Mouse (Mus musculus): ENCODE data around the gene Cby3. TPM values are rescaled to one million over a fixed set of nuclear protein-coding genes. Genes with fewer than 3 reads are reported as not detected.
A peak's percentile ranks its signal among the peaks of the same experiment; 100 is the strongest.

Gene Cby3
- total and polyA plus RNA-seq, 2 experiments from 2014 or later, result not detected

DNA sequence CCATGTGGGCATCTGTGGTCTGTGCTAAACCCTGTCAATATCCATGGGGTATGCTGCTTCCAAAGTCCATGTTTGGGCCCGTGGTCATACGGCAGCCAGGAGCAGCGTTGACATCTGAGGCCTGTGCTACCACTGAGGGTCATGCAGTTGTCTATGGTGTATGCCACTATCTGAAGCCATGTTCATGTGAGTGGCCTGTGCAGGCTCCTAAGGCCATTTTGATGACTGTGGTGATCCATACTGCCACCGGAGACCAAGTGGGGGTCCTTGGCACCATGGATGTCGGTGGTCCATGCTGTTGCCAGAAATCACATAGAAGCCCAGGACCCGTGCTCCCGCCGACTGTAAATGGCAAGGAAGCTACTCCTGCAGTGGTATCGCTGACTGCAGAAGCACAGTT lies 13.3 kb downstream of the Cby3 start:
- H3K9me3 ChIP-seq (replicated peaks; ENCODE audit: control insufficient read depth, low read length), result no peaks in the 10 kb centered on the region
- ATAC-seq (ENCODE audit: insufficient read depth, low read depth), result no peak
- H3K4me2 ChIP-seq (ENCODE audit: low read depth, low read length), result no peak overlapping the region
- no peak for DNase-seq (ENCODE audit: low spot score)
- H3K27me3 ChIP-seq (ENCODE audit: control insufficient read depth, insufficient read depth, low read length), result no peaks in the 10 kb centered on the region
- H3K4me3 ChIP-seq (ENCODE audit: low read depth, low read length), result no peak overlapping the region
- TF ChIP-seq EP300 (IDR thresholded peaks at IDR 0.05; ENCODE audit: low read depth) (no peak), CTCF (IDR thresholded peaks at IDR 0.05; ENCODE audit: low read depth) (no peak)
- no peaks in the 10 kb centered on the region for H3K36me3 ChIP-seq (replicated peaks; ENCODE audit: control insufficient read depth, insufficient read depth, low read length)
- H3K4me1 ChIP-seq (ENCODE audit: control insufficient read depth, insufficient read depth), result no peaks in the 10 kb centered on the region; the same call in 1 of the 2 replicates
- H3K9ac ChIP-seq (replicated peaks; ENCODE audit: low read depth, low read length), result no peak overlapping the region
- WGBS, result 91% methylated on average over 9 of the region's 9 CpGs
- H3K27ac ChIP-seq (ENCODE audit: low read depth), result no peak overlapping the region

GRCm38 (mm10) chr11:50369360-50369911 lies 15.2 kb downstream of the Cby3 start:
- Histone ChIP-seq H3K9me3 (replicated peaks; ENCODE audit: control insufficient read depth, low read length) (no peaks in the 10 kb centered on the region), H3K9ac (replicated peaks; ENCODE audit: low read depth, low read length) (no peak overlapping the region), H3K36me3 (replicated peaks; ENCODE audit: control insufficient read depth, insufficient read depth, low read length) (no peaks in the 10 kb centered on the region), H3K4me3 (ENCODE audit: low read depth, low read length) (no peak overlapping the region), H3K4me1 (ENCODE audit: control insufficient read depth, insufficient read depth) (no peaks in the 10 kb centered on the region; the same call in 1 of the 2 replicates), H3K27me3 (ENCODE audit: control insufficient read depth, insufficient read depth, low read length) (no peaks in the 10 kb centered on the region), H3K4me2 (ENCODE audit: low read depth, low read length) (no peak overlapping the region), H3K27ac (ENCODE audit: low read depth) (no peak overlapping the region)
- no peak for DNase-seq (ENCODE audit: low spot score)
- 84% methylated on average over 5 of the region's 5 CpGs for WGBS
- TF ChIP-seq CTCF (IDR thresholded peaks at IDR 0.05; ENCODE audit: low read depth), result no peak
- TF ChIP-seq EP300 (IDR thresholded peaks at IDR 0.05; ENCODE audit: low read depth), result no peak
- ATAC-seq (ENCODE audit: insufficient read depth, low read depth), result no peak

GRCm38 (mm10) chr11:50370969-50371368 lies 16.7 kb downstream of the Cby3 start:
- ATAC-seq (ENCODE audit: insufficient read depth, low read depth) (no peak; the same call in 1 of the 2 replicates), DNase-seq (ENCODE audit: low spot score) (no peak)
- Histone ChIP-seq H3K9ac (replicated peaks; ENCODE audit: low read depth, low read length) (0 out of 2 replicates have a peak overlapping the region, but pooled peaks have one; percentile 53), H3K27ac (ENCODE audit: low read depth) (peak overlapping the region; percentile 54), H3K27me3 (ENCODE audit: control insufficient read depth, insufficient read depth, low read length) (no peaks in the 10 kb centered on the region), H3K4me3 (ENCODE audit: low read depth, low read length) (peak overlapping the region; percentile 43), H3K4me1 (ENCODE audit: control insufficient read depth, insufficient read depth) (no peaks in the 10 kb centered on the region; the same call in 1 of the 2 replicates), H3K9me3 (replicated peaks; ENCODE audit: control insufficient read depth, low read length) (no peaks in the 10 kb centered on the region), H3K36me3 (replicated peaks; ENCODE audit: control insufficient read depth, insufficient read depth, low read length) (no peaks in the 10 kb centered on the region), H3K4me2 (ENCODE audit: low read depth, low read length) (peak overlapping the region; percentile 71)
- 63% methylated on average over 4 of the region's 4 CpGs for WGBS
- TF ChIP-seq CTCF (IDR thresholded peaks at IDR 0.05; ENCODE audit: low read depth), result no peak
- no peak for TF ChIP-seq EP300 (IDR thresholded peaks at IDR 0.05; ENCODE audit: low read depth)

GRCm38 (mm10) chr11:50371399-50371841 lies 17.2 kb downstream of the Cby3 start:
- DNase-seq (ENCODE audit: low spot score) (peak; percentile 75), ATAC-seq (ENCODE audit: insufficient read depth, low read depth) (peak; percentile 57; the same call in 1 of the 2 replicates)
- H3K9ac ChIP-seq (replicated peaks; ENCODE audit: low read depth, low read length), result peak overlapping the region; percentile 53
- peak overlapping the region; percentile 43 for H3K4me3 ChIP-seq (ENCODE audit: low read depth, low read length)
- H3K27me3 ChIP-seq (ENCODE audit: control insufficient read depth, insufficient read depth, low read length), result no peaks in the 10 kb centered on the region
- no peaks in the 10 kb centered on the region for H3K9me3 ChIP-seq (replicated peaks; ENCODE audit: control insufficient read depth, low read length)
- TF ChIP-seq EP300 (IDR thresholded peaks at IDR 0.05; ENCODE audit: low read depth) (no peak), CTCF (IDR thresholded peaks at IDR 0.05; ENCODE audit: low read depth) (peak; percentile 57)
- H3K4me1 ChIP-seq (ENCODE audit: control insufficient read depth, insufficient read depth), result peaks cover 4% of the 10 kb centered on the region
- no peaks in the 10 kb centered on the region for H3K36me3 ChIP-seq (replicated peaks; ENCODE audit: control insufficient read depth, insufficient read depth, low read length)
- H3K4me2 ChIP-seq (ENCODE audit: low read depth, low read length), result peak overlapping the region; percentile 71
- H3K27ac ChIP-seq (ENCODE audit: low read depth), result peak overlapping the region; percentile 54
- WGBS, result 3% methylated on average over 18 of the region's 18 CpGs

DNA sequence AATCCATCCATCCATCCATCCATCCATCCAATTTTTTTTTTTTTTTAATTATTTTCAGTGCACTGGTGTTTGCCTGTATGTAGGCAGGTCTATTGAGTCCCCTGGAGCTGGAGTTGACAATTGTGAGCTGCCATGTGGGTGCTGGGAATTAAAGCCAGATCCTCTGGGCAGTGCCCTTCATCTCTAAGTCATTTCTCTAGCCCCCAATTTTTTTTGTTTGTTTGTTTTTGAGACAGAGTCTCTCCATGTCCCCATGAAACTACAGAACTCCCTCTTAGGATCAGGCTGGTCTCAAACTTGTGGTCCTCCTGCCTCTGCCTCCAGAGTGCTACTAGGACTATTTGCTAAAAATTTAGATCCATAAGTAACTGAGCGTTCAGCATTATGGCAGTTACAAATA lies 17.6 kb downstream of the Cby3 start:
- no peak overlapping the region for H3K27ac ChIP-seq (ENCODE audit: low read depth)

GRCm38 (mm10) chr11:50373086-50373485 lies 18.8 kb downstream of the Cby3 start:
- no peak overlapping the region for H3K9ac ChIP-seq (replicated peaks; ENCODE audit: low read depth, low read length)

More for the DNA sequence above, 17.6 kb downstream of the Cby3 start:
- Histone ChIP-seq H3K27me3 (ENCODE audit: control insufficient read depth, insufficient read depth, low read length) (no peaks in the 10 kb centered on the region), H3K36me3 (replicated peaks; ENCODE audit: control insufficient read depth, insufficient read depth, low read length) (no peaks in the 10 kb centered on the region), H3K9ac (replicated peaks; ENCODE audit: low read depth, low read length) (peak overlapping the region; percentile 53), H3K4me1 (ENCODE audit: control insufficient read depth, insufficient read depth) (peaks cover 7% of the 10 kb centered on the region), H3K4me2 (ENCODE audit: low read depth, low read length) (peak overlapping the region; percentile 71; the same call in 1 of the 2 replicates), H3K4me3 (ENCODE audit: low read depth, low read length) (peak overlapping the region; percentile 43; the same call in 1 of the 2 replicates), H3K9me3 (replicated peaks; ENCODE audit: control insufficient read depth, low read length) (no peaks in the 10 kb centered on the region)
- no peak for DNase-seq (ENCODE audit: low spot score)
- TF ChIP-seq EP300 (IDR thresholded peaks at IDR 0.05; ENCODE audit: low read depth) (no peak), CTCF (IDR thresholded peaks at IDR 0.05; ENCODE audit: low read depth) (no peak)
- WGBS, result 93% methylated on average over 1 of the region's 1 CpGs
- ATAC-seq (ENCODE audit: insufficient read depth, low read depth), result no peak

More at GRCm38 (mm10) chr11:50373086-50373485, 18.8 kb downstream of the Cby3 start:
- H3K27ac ChIP-seq (ENCODE audit: low read depth), result no peak overlapping the region
- H3K36me3 ChIP-seq (replicated peaks; ENCODE audit: control insufficient read depth, insufficient read depth, low read length), result no peaks in the 10 kb centered on the region
- DNase-seq (ENCODE audit: low spot score) (no peak), ATAC-seq (ENCODE audit: insufficient read depth, low read depth) (no peak)
- no peak overlapping the region for H3K4me2 ChIP-seq (ENCODE audit: low read depth, low read length)
- H3K27me3 ChIP-seq (ENCODE audit: control insufficient read depth, insufficient read depth, low read length), result no peaks in the 10 kb centered on the region
- TF ChIP-seq CTCF (IDR thresholded peaks at IDR 0.05; ENCODE audit: low read depth) (no peak), EP300 (IDR thresholded peaks at IDR 0.05; ENCODE audit: low read depth) (no peak)
- no peaks in the 10 kb centered on the region for H3K9me3 ChIP-seq (replicated peaks; ENCODE audit: control insufficient read depth, low read length)
- H3K4me3 ChIP-seq (ENCODE audit: low read depth, low read length), result no peak overlapping the region
- H3K4me1 ChIP-seq (ENCODE audit: control insufficient read depth, insufficient read depth), result peaks cover 7% of the 10 kb centered on the region

Data from heart, postnatal 0 days (tissue).